Mouse (Mus musculus): ENCODE data around the gene Cfap126. TPM values are rescaled to one million over a fixed set of nuclear protein-coding genes. Genes with fewer than 3 reads are reported as not detected.

Gene Cfap126
- polyA plus RNA-seq, 1 experiment from 2014 or later: 6.4 TPM

DNA sequence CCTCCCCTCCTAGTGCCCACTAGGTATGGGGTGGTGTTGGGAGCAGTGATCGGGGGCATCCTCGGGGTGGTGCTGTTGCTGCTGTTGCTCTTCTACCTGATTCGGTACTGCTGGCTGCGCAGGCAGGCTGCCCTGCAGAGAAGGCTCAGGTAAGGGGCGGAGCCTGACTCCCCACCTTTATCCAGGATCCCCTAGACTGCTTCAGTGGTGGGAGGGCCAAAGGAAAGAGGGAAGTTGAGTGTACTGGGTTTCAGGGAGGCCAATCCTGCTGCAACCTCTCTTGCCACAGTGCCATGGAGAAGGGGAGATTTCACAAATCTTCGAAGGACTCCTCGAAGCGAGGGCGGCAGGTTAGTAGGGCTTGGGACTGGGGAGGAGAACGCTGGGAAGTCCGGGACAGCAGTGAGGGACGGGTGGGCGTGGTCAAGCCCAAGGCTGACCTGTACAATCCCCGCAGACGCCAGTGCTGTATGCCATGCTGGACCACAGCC, 45.8 kb downstream of the Cfap126 start:
- Histone ChIP-seq H3K36me3 (ENCODE audit: control insufficient read depth, insufficient read depth) (no peaks in the 10 kb centered on the region), H3K27me3 (replicated peaks; ENCODE audit: control insufficient read depth, insufficient read depth, low read length) (peaks cover 24% of the 10 kb centered on the region), H3K27ac (ENCODE audit: low read length) (no peak overlapping the region), H3K4me2 (ENCODE audit: low read length) (peak overlapping the region; percentile 30), H3K9ac (replicated peaks; ENCODE audit: low read depth, low read length) (no peak overlapping the region), H3K4me3 (replicated peaks; ENCODE audit: low read length) (no peak overlapping the region), H3K4me1 (replicated peaks; ENCODE audit: control insufficient read depth, insufficient read depth, low read length) (peaks cover 4% of the 10 kb centered on the region; the same call in 1 of the 2 replicates), H3K9me3 (ENCODE audit: control insufficient read depth, low read length) (no peaks in the 10 kb centered on the region)
- 4% methylated on average over 15 of the region's 15 CpGs for WGBS
- ATAC-seq: no peak

DNA sequence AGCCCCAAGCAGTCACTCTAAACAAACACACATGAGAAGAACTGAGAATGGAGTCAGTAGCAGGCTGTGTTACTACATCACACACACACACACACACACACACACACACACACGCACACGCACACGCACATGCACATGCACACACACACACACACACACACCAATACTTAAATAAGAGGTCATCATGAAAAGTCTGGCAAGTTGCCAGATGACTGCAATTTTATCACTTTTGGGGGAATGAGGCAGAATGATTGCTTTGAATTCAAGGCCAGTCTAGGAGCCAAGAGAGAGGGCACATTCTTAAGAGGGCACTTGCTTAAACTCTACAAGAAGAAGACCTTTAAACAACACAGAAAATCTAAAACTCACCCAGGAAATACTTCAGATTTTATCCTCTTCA, 48.8 kb downstream of the Cfap126 start:
- Histone ChIP-seq H3K9me3 (ENCODE audit: control insufficient read depth, low read length) (no peaks in the 10 kb centered on the region), H3K27me3 (replicated peaks; ENCODE audit: control insufficient read depth, insufficient read depth, low read length) (peaks cover 14% of the 10 kb centered on the region), H3K9ac (replicated peaks; ENCODE audit: low read depth, low read length) (no peak overlapping the region), H3K27ac (ENCODE audit: low read length) (no peak overlapping the region), H3K4me3 (replicated peaks; ENCODE audit: low read length) (no peak overlapping the region), H3K4me2 (ENCODE audit: low read length) (no peak overlapping the region), H3K36me3 (ENCODE audit: control insufficient read depth, insufficient read depth) (no peaks in the 10 kb centered on the region), H3K4me1 (replicated peaks; ENCODE audit: control insufficient read depth, insufficient read depth, low read length) (peaks cover 4% of the 10 kb centered on the region; the same call in 1 of the 2 replicates)
- 87% methylated on average over 3 of the region's 3 CpGs for WGBS
- ATAC-seq: no peak

DNA sequence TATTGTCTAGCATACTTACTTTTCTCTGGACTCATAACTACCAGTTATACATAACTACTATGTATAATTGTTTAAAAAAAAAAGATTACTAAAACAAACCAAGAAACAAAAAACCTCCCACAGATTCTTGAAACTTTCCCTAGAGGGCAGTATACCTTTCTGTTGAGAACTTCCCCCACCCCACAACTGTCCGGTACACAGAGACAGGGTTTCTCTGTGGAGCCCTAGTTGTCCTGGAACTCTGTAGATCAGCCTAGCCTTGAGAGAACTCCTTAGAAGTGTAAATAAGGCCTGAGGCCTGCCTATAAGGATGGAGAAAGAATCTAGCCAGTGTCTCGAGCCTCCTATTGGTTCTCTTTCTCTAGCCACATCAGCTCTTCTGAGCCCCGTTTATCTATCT, 50.5 kb downstream of the Cfap126 start:
- H3K9me3 ChIP-seq (ENCODE audit: control insufficient read depth, low read length): no peaks in the 10 kb centered on the region
- WGBS: 37% methylated on average over 3 of the region's 3 CpGs
- H3K4me3 ChIP-seq (replicated peaks; ENCODE audit: low read length): no peak overlapping the region
- H3K27ac ChIP-seq (ENCODE audit: low read length): no peak overlapping the region
- ATAC-seq: no peak
- no peaks in the 10 kb centered on the region for H3K36me3 ChIP-seq (ENCODE audit: control insufficient read depth, insufficient read depth)
- H3K9ac ChIP-seq (replicated peaks; ENCODE audit: low read depth, low read length): no peak overlapping the region
- H3K4me1 ChIP-seq (replicated peaks; ENCODE audit: control insufficient read depth, insufficient read depth, low read length): peaks cover 4% of the 10 kb centered on the region; the same call in 1 of the 2 replicates
- no peak overlapping the region for H3K4me2 ChIP-seq (ENCODE audit: low read length)
- H3K27me3 ChIP-seq (replicated peaks; ENCODE audit: control insufficient read depth, insufficient read depth, low read length): peaks cover 8% of the 10 kb centered on the region

DNA sequence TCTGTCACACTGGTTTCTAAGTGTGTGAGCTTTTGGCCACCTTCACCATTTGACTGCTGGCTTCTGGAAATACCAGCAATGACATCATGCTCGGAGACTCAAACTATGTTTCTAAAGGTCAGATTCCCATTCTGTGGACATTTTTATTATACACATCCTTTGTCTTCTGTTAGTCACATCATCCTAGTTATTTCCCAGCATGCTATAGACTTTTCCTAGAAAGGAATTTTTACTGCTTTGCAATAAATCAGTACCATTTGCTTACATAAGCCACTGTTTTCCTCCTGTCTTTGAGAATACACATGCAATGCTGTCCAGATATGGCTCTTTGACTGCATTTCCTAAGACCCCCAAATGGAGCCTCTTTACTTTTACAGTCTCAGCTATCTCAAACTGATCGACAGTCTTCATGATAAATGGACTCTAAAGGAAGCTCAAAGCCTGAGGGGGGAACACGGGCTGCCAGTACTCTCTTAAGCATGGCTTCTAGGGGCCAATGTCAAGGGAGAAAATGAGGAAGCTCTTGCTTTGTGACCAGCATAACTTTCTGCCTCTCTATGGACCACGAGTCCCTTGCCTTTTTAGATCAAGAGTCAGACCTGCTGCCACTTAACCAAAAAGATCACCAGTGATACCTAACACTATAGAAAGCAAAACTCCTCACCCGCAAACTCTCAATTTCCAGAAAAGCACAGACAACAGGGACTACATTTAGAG, 52.1 kb downstream of the Cfap126 start:
- Histone ChIP-seq H3K4me2 (ENCODE audit: low read length) (no peak overlapping the region), H3K4me3 (replicated peaks; ENCODE audit: low read length) (no peak overlapping the region), H3K9me3 (ENCODE audit: control insufficient read depth, low read length) (no peaks in the 10 kb centered on the region), H3K36me3 (ENCODE audit: control insufficient read depth, insufficient read depth) (no peaks in the 10 kb centered on the region), H3K27ac (ENCODE audit: low read length) (no peak overlapping the region), H3K9ac (replicated peaks; ENCODE audit: low read depth, low read length) (no peak overlapping the region), H3K4me1 (replicated peaks; ENCODE audit: control insufficient read depth, insufficient read depth, low read length) (no peaks in the 10 kb centered on the region), H3K27me3 (replicated peaks; ENCODE audit: control insufficient read depth, insufficient read depth, low read length) (peaks cover 2% of the 10 kb centered on the region; the same call in 1 of the 2 replicates)
- no peak for ATAC-seq
- 81% methylated on average over 5 of the region's 5 CpGs for WGBS

DNA sequence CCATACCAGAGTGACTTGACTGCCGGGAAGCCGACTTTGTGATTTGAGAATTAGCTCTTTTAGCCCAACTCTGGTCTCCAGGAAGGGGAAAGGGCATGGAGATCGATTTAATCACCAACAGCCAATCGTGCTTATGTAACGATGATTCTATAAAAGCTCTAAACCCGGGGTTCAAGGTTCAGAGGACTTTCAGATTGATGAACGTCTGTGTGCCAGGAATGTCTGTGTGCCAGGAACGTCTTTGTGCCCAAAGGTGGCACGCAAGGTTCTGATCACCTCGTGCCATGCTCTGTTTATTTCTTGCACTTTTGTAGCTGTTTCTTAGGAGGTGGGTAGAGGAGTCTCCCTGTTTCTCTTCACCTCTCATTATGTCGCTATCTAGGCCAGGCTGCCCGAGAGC, 55.2 kb downstream of the Cfap126 start:
- no peak overlapping the region for H3K4me2 ChIP-seq (ENCODE audit: low read length)
- no peaks in the 10 kb centered on the region for H3K27me3 ChIP-seq (replicated peaks; ENCODE audit: control insufficient read depth, insufficient read depth, low read length)
- no peak overlapping the region for H3K4me3 ChIP-seq (replicated peaks; ENCODE audit: low read length)
- no peaks in the 10 kb centered on the region for H3K9me3 ChIP-seq (ENCODE audit: control insufficient read depth, low read length)
- no peak overlapping the region for H3K9ac ChIP-seq (replicated peaks; ENCODE audit: low read depth, low read length)
- no peaks in the 10 kb centered on the region for H3K4me1 ChIP-seq (replicated peaks; ENCODE audit: control insufficient read depth, insufficient read depth, low read length)
- ATAC-seq: no peak
- no peak overlapping the region for H3K27ac ChIP-seq (ENCODE audit: low read length)
- H3K36me3 ChIP-seq (ENCODE audit: control insufficient read depth, insufficient read depth): no peaks in the 10 kb centered on the region
- WGBS: 91% methylated on average over 12 of the region's 12 CpGs

- no peak overlapping the region for H3K9ac ChIP-seq (replicated peaks; ENCODE audit: low read depth, low read length)
- no peaks in the 10 kb centered on the region for H3K4me1 ChIP-seq (replicated peaks; ENCODE audit: control insufficient read depth, insufficient read depth, low read length)
- H3K27me3 ChIP-seq (replicated peaks; ENCODE audit: control insufficient read depth, insufficient read depth, low read length): no peaks in the 10 kb centered on the region
- H3K36me3 ChIP-seq (ENCODE audit: control insufficient read depth, insufficient read depth): no peaks in the 10 kb centered on the region
- no peak for ATAC-seq
- H3K4me2 ChIP-seq (ENCODE audit: low read length): no peak overlapping the region
- H3K4me3 ChIP-seq (replicated peaks; ENCODE audit: low read length): no peak overlapping the region
- WGBS: 69% methylated on average over 3 of the region's 3 CpGs
- H3K9me3 ChIP-seq (ENCODE audit: control insufficient read depth, low read length): no peaks in the 10 kb centered on the region
- no peak overlapping the region for H3K27ac ChIP-seq (ENCODE audit: low read length)
These were observed 56.2 kb downstream of the Cfap126 start for GRCm38 (mm10) chr1:171169913-171170312.

- H3K4me3 ChIP-seq (replicated peaks; ENCODE audit: low read length): no peak overlapping the region
- no peaks in the 10 kb centered on the region for H3K4me1 ChIP-seq (replicated peaks; ENCODE audit: control insufficient read depth, insufficient read depth, low read length)
- H3K27ac ChIP-seq (ENCODE audit: low read length): no peak overlapping the region
- H3K9ac ChIP-seq (replicated peaks; ENCODE audit: low read depth, low read length): no peak overlapping the region
- WGBS: 71% methylated on average over 3 of the region's 3 CpGs
- no peaks in the 10 kb centered on the region for H3K27me3 ChIP-seq (replicated peaks; ENCODE audit: control insufficient read depth, insufficient read depth, low read length)
- no peak for ATAC-seq
- H3K9me3 ChIP-seq (ENCODE audit: control insufficient read depth, low read length): no peaks in the 10 kb centered on the region
- H3K4me2 ChIP-seq (ENCODE audit: low read length): no peak overlapping the region
- H3K36me3 ChIP-seq (ENCODE audit: control insufficient read depth, insufficient read depth): no peaks in the 10 kb centered on the region
These were observed 57.4 kb downstream of the Cfap126 start for GRCm38 (mm10) chr1:171171138-171171537.

DNA sequence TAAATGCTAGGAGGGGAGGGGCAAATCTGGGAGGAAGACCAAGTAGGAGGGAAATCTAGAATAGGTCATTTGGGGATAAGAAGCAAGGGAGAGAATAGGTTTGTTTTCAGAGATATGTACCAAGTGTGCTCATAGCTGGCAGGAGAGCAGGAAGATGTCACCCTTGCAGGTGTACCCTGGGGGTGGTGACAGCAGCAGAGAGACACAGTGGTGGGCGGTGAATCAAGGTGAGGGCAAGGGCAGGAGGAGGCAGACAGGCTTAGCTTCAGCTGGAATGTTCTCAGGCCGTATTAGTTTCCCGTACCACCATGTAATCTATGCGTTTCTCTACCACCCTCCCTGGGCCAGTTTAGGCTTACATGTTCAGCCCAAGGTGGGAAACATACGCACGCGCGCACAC, 59.1 kb downstream of the Cfap126 start:
- Histone ChIP-seq H3K27me3 (replicated peaks; ENCODE audit: control insufficient read depth, insufficient read depth, low read length) (no peaks in the 10 kb centered on the region), H3K4me2 (ENCODE audit: low read length) (no peak overlapping the region), H3K36me3 (ENCODE audit: control insufficient read depth, insufficient read depth) (no peaks in the 10 kb centered on the region), H3K9me3 (ENCODE audit: control insufficient read depth, low read length) (no peaks in the 10 kb centered on the region), H3K27ac (ENCODE audit: low read length) (no peak overlapping the region), H3K4me1 (replicated peaks; ENCODE audit: control insufficient read depth, insufficient read depth, low read length) (no peaks in the 10 kb centered on the region), H3K9ac (replicated peaks; ENCODE audit: low read depth, low read length) (no peak overlapping the region), H3K4me3 (replicated peaks; ENCODE audit: low read length) (no peak overlapping the region)
- ATAC-seq: no peak
- 90% methylated on average over 8 of the region's 8 CpGs for WGBS

All from forebrain, embryonic 16.5 days (tissue).